Mouse (Mus musculus): ENCODE data around the gene Timp2. TPM values are rescaled to one million over a fixed set of nuclear protein-coding genes. Genes with fewer than 3 reads are reported as not detected.
A peak's percentile ranks its signal among the peaks of the same experiment; 100 is the strongest.

Timp2 gene
- polyA plus RNA-seq, 1 experiment from 2014 or later, result 29.0 TPM

GRCm38 (mm10) chr11:118347391-118347790, 8.1 kb downstream of the Timp2 start:
- no peak overlapping the region for H3K4me3 ChIP-seq
- H3K27ac ChIP-seq (replicated peaks), result no peak overlapping the region
- H3K4me1 ChIP-seq, result peaks cover 25% of the 10 kb centered on the region
- H3K9me3 ChIP-seq (replicated peaks), result no peaks in the 10 kb centered on the region
- H3K36me3 ChIP-seq, result 0 out of 2 replicates have a peak, but pooled peaks cover 5% of the 10 kb centered on the region
- no peak for DNase-seq (ENCODE audit: low spot score)
- WGBS, result 97% methylated on average over 2 of the region's 2 CpGs
- no peaks in the 10 kb centered on the region for H3K27me3 ChIP-seq (ENCODE audit: low read depth, poor library complexity, severe bottlenecking)

- H3K27ac ChIP-seq (replicated peaks), result no peak overlapping the region
- no peak overlapping the region for H3K4me3 ChIP-seq
- no peak for DNase-seq (ENCODE audit: low spot score)
- H3K27me3 ChIP-seq (ENCODE audit: low read depth, poor library complexity, severe bottlenecking), result no peaks in the 10 kb centered on the region
- 90% methylated on average over 8 of the region's 8 CpGs for WGBS
- no peaks in the 10 kb centered on the region for H3K36me3 ChIP-seq
- H3K4me1 ChIP-seq, result peaks cover 33% of the 10 kb centered on the region
- H3K9me3 ChIP-seq (replicated peaks), result no peaks in the 10 kb centered on the region
Measured at GRCm38 (mm10) chr11:118346395-118347096, 9.0 kb downstream of the Timp2 start.

- H3K4me1 ChIP-seq, result peaks cover 38% of the 10 kb centered on the region
- H3K36me3 ChIP-seq, result no peaks in the 10 kb centered on the region
- no peak overlapping the region for H3K27ac ChIP-seq (replicated peaks)
- H3K4me3 ChIP-seq, result no peak overlapping the region
- no peak for DNase-seq (ENCODE audit: low spot score)
- H3K9me3 ChIP-seq (replicated peaks), result no peaks in the 10 kb centered on the region
- WGBS, result 87% methylated on average over 4 of the region's 4 CpGs
- no peaks in the 10 kb centered on the region for H3K27me3 ChIP-seq (ENCODE audit: low read depth, poor library complexity, severe bottlenecking)
Measured at GRCm38 (mm10) chr11:118345693-118346092, 9.8 kb downstream of the Timp2 start.

- no peak for DNase-seq (ENCODE audit: low spot score)
- Histone ChIP-seq H3K36me3 (no peaks in the 10 kb centered on the region), H3K27ac (replicated peaks) (no peak overlapping the region), H3K4me3 (no peak overlapping the region), H3K9me3 (replicated peaks) (no peaks in the 10 kb centered on the region), H3K27me3 (ENCODE audit: low read depth, poor library complexity, severe bottlenecking) (no peaks in the 10 kb centered on the region), H3K4me1 (peaks cover 31% of the 10 kb centered on the region)
- 87% methylated on average over 2 of the region's 2 CpGs for WGBS
Measured at GRCm38 (mm10) chr11:118343629-118344028, 11.9 kb downstream of the Timp2 start.

GRCm38 (mm10) chr11:118342400-118342981, 13.0 kb downstream of the Timp2 start, which contains the start of gene Cep295nl:
Gene Cep295nl (minus strand): TSS chr11:118342500.
- no peaks in the 10 kb centered on the region for H3K36me3 ChIP-seq
- no peak within 1 kb of the TSS for H3K4me3 ChIP-seq
- peaks cover 29% of the 10 kb centered on the region for H3K4me1 ChIP-seq
- WGBS, result 35% methylated on average over 7 of the region's 7 CpGs
- no peaks in the 10 kb centered on the region for H3K27me3 ChIP-seq (ENCODE audit: low read depth, poor library complexity, severe bottlenecking)
- peak within 1 kb of the TSS; percentile 46; the same call in 1 of the 2 replicates for H3K27ac ChIP-seq (replicated peaks)
- no peaks in the 10 kb centered on the region for H3K9me3 ChIP-seq (replicated peaks)
- DNase-seq (ENCODE audit: low spot score), result peak; percentile 44

DNA sequence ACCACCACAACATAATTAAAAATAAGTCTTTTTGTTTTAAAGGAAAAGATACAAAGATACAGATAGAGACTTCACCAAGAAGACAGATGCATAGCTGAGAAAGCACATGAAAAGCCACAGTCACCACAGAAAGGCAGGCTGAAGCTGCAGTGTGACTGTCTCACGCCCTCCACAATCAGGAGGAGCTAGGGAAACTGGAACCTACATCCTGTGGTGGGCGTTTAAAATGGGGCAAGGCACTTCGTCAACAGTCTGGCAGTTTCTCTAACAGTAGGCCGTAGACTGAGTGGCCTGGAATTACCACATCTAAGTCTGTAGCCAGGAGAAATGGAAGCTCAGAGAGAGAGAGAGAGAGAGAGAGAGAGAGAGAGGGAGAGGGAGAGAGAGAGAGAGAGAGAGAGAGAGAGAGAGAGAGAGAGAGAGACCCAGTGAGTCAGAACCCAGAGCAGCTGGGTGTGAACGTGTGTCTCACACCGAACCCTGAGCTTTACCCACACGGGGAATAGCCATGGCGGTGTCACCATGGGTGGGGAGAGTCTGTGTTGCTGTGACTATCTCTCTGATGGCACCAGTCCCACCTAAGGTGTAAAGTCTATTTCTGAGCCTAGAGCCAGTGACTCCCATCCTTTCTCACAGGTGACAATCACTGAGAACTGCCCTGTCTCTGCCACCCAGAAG, 17.9 kb downstream of the Timp2 start:
- H3K9me3 ChIP-seq (replicated peaks), result no peaks in the 10 kb centered on the region
- no peak overlapping the region for H3K4me3 ChIP-seq
- no peak for DNase-seq (ENCODE audit: low spot score)
- H3K4me1 ChIP-seq, result peaks cover 15% of the 10 kb centered on the region
- peaks cover 12% of the 10 kb centered on the region for H3K36me3 ChIP-seq
- WGBS, result 84% methylated on average over 8 of the region's 8 CpGs
- H3K27ac ChIP-seq (replicated peaks), result no peak overlapping the region
- H3K27me3 ChIP-seq (ENCODE audit: low read depth, poor library complexity, severe bottlenecking), result no peaks in the 10 kb centered on the region

GRCm38 (mm10) chr11:118333431-118333830, 22.1 kb downstream of the Timp2 start:
- 89% methylated on average over 17 of the region's 17 CpGs for WGBS
- H3K27me3 ChIP-seq (ENCODE audit: low read depth, poor library complexity, severe bottlenecking), result no peaks in the 10 kb centered on the region
- peaks cover 46% of the 10 kb centered on the region for H3K36me3 ChIP-seq
- no peaks in the 10 kb centered on the region for H3K4me1 ChIP-seq
- no peak for DNase-seq (ENCODE audit: low spot score)
- H3K9me3 ChIP-seq (replicated peaks), result peaks cover 3% of the 10 kb centered on the region; the same call in 1 of the 2 replicates
- H3K4me3 ChIP-seq, result no peak overlapping the region
- H3K27ac ChIP-seq (replicated peaks), result no peak overlapping the region

GRCm38 (mm10) chr11:118332376-118332775, 23.2 kb downstream of the Timp2 start:
- no peak for DNase-seq (ENCODE audit: low spot score)
- no peak overlapping the region for H3K4me3 ChIP-seq
- peaks cover 47% of the 10 kb centered on the region for H3K36me3 ChIP-seq
- peaks cover 3% of the 10 kb centered on the region; the same call in 1 of the 2 replicates for H3K9me3 ChIP-seq (replicated peaks)
- H3K27me3 ChIP-seq (ENCODE audit: low read depth, poor library complexity, severe bottlenecking), result no peaks in the 10 kb centered on the region
- no peak overlapping the region for H3K27ac ChIP-seq (replicated peaks)
- peaks cover 6% of the 10 kb centered on the region for H3K4me1 ChIP-seq
- WGBS, result 90% methylated on average over 11 of the region's 11 CpGs

DNA sequence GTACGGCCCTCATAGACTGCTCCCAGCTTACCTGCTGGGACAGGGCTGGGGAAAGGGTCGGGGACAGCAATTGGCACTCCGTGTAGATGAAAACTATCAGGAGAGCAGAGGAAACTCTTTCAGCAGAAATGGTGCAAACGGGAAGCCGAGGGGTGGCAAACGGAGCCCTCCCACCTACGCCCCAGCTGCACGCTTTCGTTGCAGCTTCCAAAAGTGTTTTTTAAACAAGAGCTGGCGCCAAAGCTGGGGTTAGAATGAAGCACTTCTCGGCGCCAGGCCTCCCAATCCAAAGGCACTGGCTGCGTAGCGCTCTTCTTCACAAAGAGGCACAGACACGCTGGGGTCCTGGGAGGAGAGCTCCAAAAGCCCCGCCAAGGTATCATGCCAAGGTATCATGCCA, 24.8 kb downstream of the Timp2 start:
- H3K36me3 ChIP-seq, result peaks cover 50% of the 10 kb centered on the region

GRCm38 (mm10) chr11:118330361-118330760, 25.2 kb downstream of the Timp2 start:
- Histone ChIP-seq H3K4me3 (no peak overlapping the region), H3K4me1 (peaks cover 12% of the 10 kb centered on the region), H3K27me3 (ENCODE audit: low read depth, poor library complexity, severe bottlenecking) (no peaks in the 10 kb centered on the region), H3K27ac (replicated peaks) (no peak overlapping the region), H3K36me3 (peaks cover 50% of the 10 kb centered on the region), H3K9me3 (replicated peaks) (peaks cover 3% of the 10 kb centered on the region; the same call in 1 of the 2 replicates)
- WGBS, result 93% methylated on average over 14 of the region's 14 CpGs
- no peak for DNase-seq (ENCODE audit: low spot score)

More for the DNA sequence above, 24.8 kb downstream of the Timp2 start:
- H3K4me3 ChIP-seq, result no peak overlapping the region
- WGBS, result 97% methylated on average over 16 of the region's 16 CpGs
- no peak for DNase-seq (ENCODE audit: low spot score)
- no peak overlapping the region for H3K27ac ChIP-seq (replicated peaks)
- peaks cover 12% of the 10 kb centered on the region for H3K4me1 ChIP-seq
- no peaks in the 10 kb centered on the region for H3K27me3 ChIP-seq (ENCODE audit: low read depth, poor library complexity, severe bottlenecking)
- H3K9me3 ChIP-seq (replicated peaks), result peaks cover 3% of the 10 kb centered on the region; the same call in 1 of the 2 replicates

GRCm38 (mm10) chr11:118328947-118329346, 26.6 kb downstream of the Timp2 start:
- peaks cover 50% of the 10 kb centered on the region for H3K36me3 ChIP-seq
- H3K27ac ChIP-seq (replicated peaks), result no peak overlapping the region
- no peak overlapping the region for H3K4me3 ChIP-seq
- no peak for DNase-seq (ENCODE audit: low spot score)
- peaks cover 18% of the 10 kb centered on the region for H3K4me1 ChIP-seq
- 91% methylated on average over 5 of the region's 5 CpGs for WGBS
- no peaks in the 10 kb centered on the region for H3K27me3 ChIP-seq (ENCODE audit: low read depth, poor library complexity, severe bottlenecking)
- H3K9me3 ChIP-seq (replicated peaks), result peaks cover 3% of the 10 kb centered on the region; the same call in 1 of the 2 replicates

- no peak for DNase-seq (ENCODE audit: low spot score)
- Histone ChIP-seq H3K9me3 (replicated peaks) (peaks cover 3% of the 10 kb centered on the region; the same call in 1 of the 2 replicates), H3K27me3 (ENCODE audit: low read depth, poor library complexity, severe bottlenecking) (no peaks in the 10 kb centered on the region), H3K4me3 (no peak overlapping the region), H3K36me3 (peaks cover 47% of the 10 kb centered on the region), H3K4me1 (peaks cover 18% of the 10 kb centered on the region), H3K27ac (replicated peaks) (0 out of 2 replicates have a peak overlapping the region, but pooled peaks have one; percentile 3)
- 93% methylated on average over 6 of the region's 6 CpGs for WGBS
Measured at GRCm38 (mm10) chr11:118328511-118328910, 27.0 kb downstream of the Timp2 start.

Data from midbrain, embryonic 10.5 days (tissue).